Mouse (Mus musculus): ENCODE results near the gene Eef1a2. TPM values are rescaled to one million over a fixed set of nuclear protein-coding genes. Genes with fewer than 3 reads are reported as not detected.

Gene Eef1a2
- polyA plus RNA-seq, 1 experiment from 2014 or later, result not detected

DNA sequence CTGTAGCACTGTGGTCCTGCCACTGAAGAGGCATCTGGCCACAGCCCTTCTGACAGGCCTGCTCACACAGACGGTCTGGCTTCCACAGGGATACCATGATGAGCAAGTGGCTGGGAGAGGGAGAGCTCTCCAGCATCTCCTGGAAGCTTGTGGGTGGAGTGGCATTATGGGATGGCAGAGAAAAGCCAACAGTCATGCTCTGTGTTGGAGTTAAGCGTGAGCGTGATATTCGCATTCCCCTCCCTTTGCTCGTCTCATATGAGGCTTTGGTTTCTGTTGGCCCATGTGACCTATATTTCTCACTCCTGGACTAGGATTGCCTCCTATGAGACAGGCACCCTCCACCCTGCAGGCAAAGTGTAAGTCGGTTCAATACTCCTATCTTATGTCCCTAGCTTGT is 6.5 kb downstream of the Eef1a2 start:
- POLR2A ChIA-PET, result no interaction called here
- no peak for TF ChIP-seq CTCF (IDR thresholded peaks at IDR 0.05)
- CTCF ChIA-PET, result no interaction called here
- DNase-seq (ENCODE audit: low read depth, low spot score), result no peak
- in situ Hi-C loops (cut with MboI; ENCODE audit: low pct_unique_long_range_greater_than_20kb), result no loop called here
- no peak for ATAC-seq
- peaks cover 21% of the 10 kb centered on the region for H3K27me3 ChIP-seq

DNA sequence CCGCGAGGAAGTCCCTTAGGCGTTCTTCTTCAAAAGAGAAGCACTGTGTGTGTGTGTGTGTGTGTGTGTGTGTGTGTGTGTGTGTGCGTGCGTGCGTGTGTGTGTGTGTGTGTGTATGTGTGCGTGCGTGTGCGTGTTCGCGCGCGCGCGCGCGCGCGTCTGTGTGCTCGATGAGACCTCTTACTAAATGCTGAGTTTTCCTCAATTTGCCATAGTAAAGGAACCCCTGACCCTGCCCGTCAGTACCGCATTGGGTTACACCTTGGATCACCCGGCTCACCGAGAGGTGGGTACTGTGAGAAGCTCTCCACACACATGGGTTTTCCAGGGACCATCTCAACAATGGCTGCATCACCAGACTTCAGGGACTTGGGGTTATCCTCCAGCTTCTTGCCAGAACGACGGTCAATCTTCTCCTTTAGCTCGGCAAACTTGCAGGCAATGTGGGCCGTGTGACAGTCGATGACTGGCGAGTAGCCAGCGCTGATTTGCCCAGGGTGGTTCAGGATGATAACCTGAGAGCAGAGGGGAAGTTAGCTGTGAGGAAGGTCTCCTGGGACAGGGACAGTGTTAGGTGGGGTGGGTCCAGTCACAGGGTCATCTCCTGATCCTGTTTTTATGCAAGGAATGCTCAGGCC is 8.4 kb downstream of the Eef1a2 start:
- no peak for TF ChIP-seq CTCF (IDR thresholded peaks at IDR 0.05)
- in situ Hi-C loops (cut with MboI; ENCODE audit: low pct_unique_long_range_greater_than_20kb), result no loop called here
- ATAC-seq, result no peak
- H3K27me3 ChIP-seq, result peaks cover 16% of the 10 kb centered on the region
- no peak for DNase-seq (ENCODE audit: low read depth, low spot score)
- ChIA-PET CTCF (no interaction called here), POLR2A (no interaction called here)

DNA sequence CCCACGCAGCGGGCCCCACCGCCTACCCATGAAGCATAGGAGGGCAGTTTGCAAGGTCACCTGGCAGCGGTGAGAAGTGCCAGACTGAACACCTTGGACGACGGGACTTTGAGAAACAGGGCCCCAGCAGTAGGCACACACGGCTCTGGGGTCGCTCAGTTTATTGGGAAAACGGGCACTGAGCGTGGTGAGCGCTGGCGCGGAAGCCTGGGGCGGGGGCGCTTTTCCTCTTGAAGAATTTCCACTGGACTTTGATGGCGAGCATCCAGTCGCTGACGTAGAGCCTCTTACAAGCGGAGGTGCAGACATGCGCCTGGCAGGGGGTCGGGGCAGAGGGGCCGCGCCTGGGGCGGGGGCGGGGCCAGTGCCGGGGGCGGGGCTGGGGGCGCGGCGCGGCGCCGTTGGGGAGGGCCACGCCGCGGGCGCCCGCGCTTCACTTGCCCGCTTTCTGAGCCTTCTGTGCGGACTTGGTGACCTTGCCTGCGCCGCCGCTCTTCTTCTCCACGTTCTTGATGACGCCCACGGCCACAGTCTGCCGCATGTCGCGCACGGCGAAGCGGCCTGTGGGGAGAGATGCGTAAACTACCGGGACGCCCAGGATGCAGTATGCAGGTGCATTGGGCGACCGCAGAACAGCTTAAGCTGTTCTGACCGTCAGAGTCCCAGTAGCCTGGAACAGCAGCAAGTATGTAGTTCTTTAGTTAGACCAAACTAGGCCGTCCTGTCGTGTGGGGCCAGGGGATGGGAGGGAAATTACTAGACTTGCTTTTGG is 9.1 kb downstream of the Eef1a2 start:
- H3K27me3 ChIP-seq, result peaks cover 9% of the 10 kb centered on the region
- in situ Hi-C loops (cut with MboI; ENCODE audit: low pct_unique_long_range_greater_than_20kb), result no loop called here
- ChIA-PET CTCF (no interaction called here), POLR2A (no interaction called here)
- TF ChIP-seq CTCF (IDR thresholded peaks at IDR 0.05), result no peak
- DNase-seq (ENCODE audit: low read depth, low spot score) (no peak), ATAC-seq (no peak)

DNA sequence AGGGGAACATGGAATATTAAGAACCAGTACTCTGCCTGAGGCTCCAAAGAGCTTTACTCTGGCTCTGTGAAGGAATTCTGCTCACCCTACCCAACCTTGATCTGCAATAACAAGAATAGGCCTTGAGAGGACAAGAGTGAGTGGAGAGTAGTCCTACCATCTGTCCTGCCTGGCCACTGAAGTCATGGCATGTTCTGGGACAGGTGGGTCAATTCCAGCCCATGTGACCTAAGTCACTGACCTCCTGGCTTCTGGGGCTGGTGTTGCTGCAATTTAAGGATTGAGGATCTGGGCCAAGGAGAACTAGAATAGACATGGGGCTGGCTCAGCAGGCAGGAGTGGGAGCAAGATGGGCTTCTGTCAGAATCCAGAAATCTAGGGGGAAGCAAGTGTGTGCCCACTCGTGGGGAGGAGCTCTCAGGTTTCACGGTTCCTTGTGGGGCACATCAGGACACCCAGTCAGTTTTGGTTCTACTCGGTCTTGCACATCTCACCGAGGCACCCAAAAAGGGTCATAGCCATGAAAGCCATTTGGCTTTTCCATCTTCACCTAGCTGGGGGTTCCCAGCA is 9.8 kb downstream of the Eef1a2 start:
- in situ Hi-C loops (cut with MboI; ENCODE audit: low pct_unique_long_range_greater_than_20kb), result no loop called here
- no peak for TF ChIP-seq CTCF (IDR thresholded peaks at IDR 0.05)

DNA sequence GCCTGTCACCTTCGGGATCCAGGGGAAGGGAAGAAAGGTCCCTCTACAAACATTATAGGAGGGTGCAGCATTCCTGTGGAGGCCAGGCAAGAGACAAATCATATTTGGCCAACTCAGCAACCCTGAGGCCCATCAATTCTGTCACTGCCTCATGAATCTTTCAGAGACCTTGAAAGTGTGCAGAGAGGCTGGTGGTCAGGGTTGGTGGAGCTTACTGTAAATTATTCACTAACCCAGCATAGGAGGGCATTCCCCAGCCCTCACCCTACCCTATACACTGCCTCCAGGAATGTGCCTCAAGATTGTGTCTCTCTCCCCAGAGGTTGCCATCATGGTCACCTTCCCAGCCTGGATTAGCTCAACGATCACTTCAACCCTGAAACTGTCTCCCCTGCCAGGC is 12.1 kb downstream of the Eef1a2 start:
- CTCF ChIA-PET, result no interaction called here
- DNase-seq (ENCODE audit: low read depth, low spot score) (peak; percentile 34), ATAC-seq (peak; percentile 77)
- TF ChIP-seq CTCF (IDR thresholded peaks at IDR 0.05), result no peak
- in situ Hi-C loops (cut with MboI; ENCODE audit: low pct_unique_long_range_greater_than_20kb), result no loop called here
- peaks cover 8% of the 10 kb centered on the region for H3K27me3 ChIP-seq
- POLR2A ChIA-PET, result no interaction called here

More for the DNA sequence above, 9.8 kb downstream of the Eef1a2 start:
- POLR2A ChIA-PET, result no interaction called here
- DNase-seq (ENCODE audit: low read depth, low spot score) (no peak), ATAC-seq (no peak)
- peaks cover 7% of the 10 kb centered on the region for H3K27me3 ChIP-seq
- CTCF ChIA-PET, result no interaction called here

DNA sequence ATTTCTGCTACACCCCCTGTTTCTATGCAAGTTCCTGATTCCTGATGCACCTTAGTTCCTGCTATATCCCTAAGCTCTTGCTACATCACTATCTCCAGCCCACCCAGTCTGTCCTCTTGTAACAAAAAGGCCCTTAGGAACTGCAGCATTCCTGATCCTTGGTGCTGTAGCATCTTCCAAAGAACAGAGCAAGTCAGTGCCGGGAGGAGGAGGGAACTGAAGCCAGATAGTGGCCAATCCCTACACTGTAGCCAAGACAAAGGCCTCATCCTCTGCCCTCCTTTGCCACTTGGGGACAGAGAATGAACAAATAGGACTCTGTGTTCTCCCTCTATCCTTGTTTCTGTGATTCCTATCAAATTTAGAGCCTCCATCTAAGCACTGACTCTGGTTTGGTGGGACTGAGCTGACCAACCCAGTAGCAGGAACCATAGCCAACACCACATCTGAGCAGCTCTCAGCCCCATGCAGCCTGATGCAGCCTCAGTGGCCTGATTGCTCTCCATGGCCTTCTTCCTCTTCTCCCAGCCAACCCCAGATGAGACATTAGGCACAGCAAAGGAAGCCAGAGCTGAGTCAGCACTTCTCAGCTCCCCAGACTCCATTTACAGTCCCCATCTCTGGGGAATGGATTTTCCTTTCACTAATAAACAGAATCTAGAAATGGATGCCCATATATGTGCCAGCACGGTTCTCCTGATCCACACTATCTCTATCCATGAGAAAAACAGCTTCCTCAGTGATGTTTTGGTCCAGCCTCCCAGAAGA is 13.1 kb downstream of the Eef1a2 start:
- no peak for TF ChIP-seq CTCF (IDR thresholded peaks at IDR 0.05)
- in situ Hi-C loops (cut with MboI; ENCODE audit: low pct_unique_long_range_greater_than_20kb), result no loop called here
- H3K27me3 ChIP-seq, result peaks cover 4% of the 10 kb centered on the region
- no peak for ATAC-seq
- POLR2A ChIA-PET, result interaction anchor here (0.5 kb wide), 1 partner anchor 180 kb away, joined by 4 read pairs; no protein-coding TSS in a partner anchor
- CTCF ChIA-PET, result no interaction called here
- no peak for DNase-seq (ENCODE audit: low read depth, low spot score)

DNA sequence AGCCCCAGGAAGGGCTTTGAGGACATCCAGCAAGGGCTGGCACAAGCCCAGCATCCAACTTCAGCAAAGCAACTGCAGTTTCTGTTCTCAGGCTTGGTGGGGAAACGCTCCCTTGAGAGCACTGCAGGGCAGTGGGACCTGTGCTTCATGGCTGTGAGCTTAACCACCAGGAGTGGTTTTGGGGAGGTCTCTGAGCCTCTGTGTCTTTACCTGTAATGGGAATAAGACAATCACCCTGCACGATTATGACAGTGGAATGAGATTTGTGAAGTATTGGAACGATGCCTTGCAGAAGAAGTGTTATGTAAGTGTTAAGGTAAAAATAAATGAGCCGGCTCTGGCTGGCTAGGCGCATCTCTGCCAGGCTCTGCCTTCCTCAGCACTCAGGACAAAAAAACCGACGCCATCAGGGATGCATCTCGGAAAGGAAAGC is 14.1 kb downstream of the Eef1a2 start:
- peaks cover 4% of the 10 kb centered on the region for H3K27me3 ChIP-seq
- in situ Hi-C loops (cut with MboI; ENCODE audit: low pct_unique_long_range_greater_than_20kb), result no loop called here
- ChIA-PET POLR2A (no interaction called here), CTCF (no interaction called here)
- DNase-seq (ENCODE audit: low read depth, low spot score), result no peak
- no peak for ATAC-seq
- TF ChIP-seq CTCF (IDR thresholded peaks at IDR 0.05), result no peak

DNA sequence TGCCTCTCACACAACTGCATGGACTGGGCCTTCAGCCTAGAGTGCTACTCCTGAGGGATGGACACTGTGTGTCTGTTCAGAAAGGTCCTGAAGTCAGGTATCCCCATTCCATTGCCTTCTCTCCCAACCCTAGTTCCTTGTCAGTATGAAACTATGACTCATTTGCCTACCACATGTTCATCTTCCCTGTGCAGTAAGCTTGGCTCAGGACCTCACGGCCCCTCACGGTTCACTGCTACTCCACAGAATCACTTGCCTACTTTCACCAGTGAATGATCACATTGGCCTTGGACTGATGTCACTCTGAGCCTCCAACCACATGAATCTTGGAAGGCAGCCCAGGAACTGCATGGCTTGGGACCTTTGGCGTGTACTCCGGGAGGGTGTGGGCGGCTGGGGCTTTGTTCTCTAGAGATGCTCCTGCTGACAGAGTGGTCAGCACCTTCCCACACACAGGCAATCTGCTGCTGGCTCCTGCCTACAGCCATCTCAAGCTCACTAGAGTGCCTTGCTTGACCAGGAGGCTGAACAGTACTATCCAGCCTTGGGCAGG is 17.1 kb downstream of the Eef1a2 start:
- CTCF ChIA-PET, result no interaction called here
- ATAC-seq, result peak; percentile 63
- H3K27me3 ChIP-seq, result peaks cover 19% of the 10 kb centered on the region
- in situ Hi-C loops (cut with MboI; ENCODE audit: low pct_unique_long_range_greater_than_20kb), result no loop called here
- TF ChIP-seq CTCF (IDR thresholded peaks at IDR 0.05), result no peak
- DNase-seq (ENCODE audit: low read depth, low spot score), result peak; percentile 37
- POLR2A ChIA-PET, result no interaction called here

DNA sequence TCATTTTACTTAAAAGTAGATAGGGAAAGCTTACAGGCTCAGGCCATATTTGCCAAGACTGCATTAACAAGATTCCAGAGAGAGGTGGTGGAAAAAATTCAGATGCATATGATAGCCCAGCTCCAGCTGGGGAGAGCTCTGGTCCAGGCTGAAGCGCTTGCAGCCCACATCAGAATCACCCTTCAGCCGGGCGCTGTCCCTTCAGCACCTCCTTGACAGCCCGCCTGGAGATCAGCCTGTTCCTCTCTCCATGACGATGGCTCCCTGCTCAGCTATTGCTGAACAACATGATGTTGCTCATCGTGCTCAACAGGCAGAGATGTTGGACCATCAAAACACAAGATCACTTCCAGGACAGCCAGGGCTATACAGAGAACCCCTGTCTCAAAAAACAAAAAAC is 19.9 kb downstream of the Eef1a2 start:
- CTCF ChIA-PET, result interaction anchor here (1.6 kb wide), 1 partner anchor 9 kb away, joined by 5 read pairs; no protein-coding TSS in a partner anchor
- POLR2A ChIA-PET, result no interaction called here
- no peak for TF ChIP-seq CTCF (IDR thresholded peaks at IDR 0.05)
- H3K27me3 ChIP-seq, result peaks cover 36% of the 10 kb centered on the region
- no peak for DNase-seq (ENCODE audit: low read depth, low spot score)
- ATAC-seq, result peak; percentile 17
- in situ Hi-C loops (cut with MboI; ENCODE audit: low pct_unique_long_range_greater_than_20kb), result no loop called here

DNA sequence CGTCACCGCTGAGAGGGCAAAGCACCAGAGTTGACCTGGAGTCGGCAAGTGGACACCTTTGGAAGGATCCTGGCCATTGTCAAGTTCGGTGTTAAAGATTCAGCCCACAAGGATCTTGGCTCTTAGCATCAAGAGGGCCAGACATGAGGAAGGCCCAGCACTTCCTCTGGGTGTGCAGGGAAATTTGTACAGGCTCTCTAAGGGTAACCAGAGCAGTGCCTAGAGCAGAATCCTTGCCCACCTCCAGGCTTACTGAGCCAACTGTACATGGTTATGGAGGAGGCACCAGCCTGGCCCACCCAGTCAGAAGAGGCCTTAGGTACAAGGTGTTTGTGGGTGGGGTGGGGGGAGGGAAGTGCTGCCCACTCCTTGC is 21.4 kb downstream of the Eef1a2 start:
- CTCF ChIA-PET, result no interaction called here
- H3K27me3 ChIP-seq, result peaks cover 35% of the 10 kb centered on the region

More for the DNA sequence above, 21.4 kb downstream of the Eef1a2 start:
- DNase-seq (ENCODE audit: low read depth, low spot score), result no peak
- in situ Hi-C loops (cut with MboI; ENCODE audit: low pct_unique_long_range_greater_than_20kb), result no loop called here
- POLR2A ChIA-PET, result interaction anchor here (0.6 kb wide), 1 partner anchor 60 kb away, joined by 3 read pairs; no protein-coding TSS in a partner anchor
- no peak for TF ChIP-seq CTCF (IDR thresholded peaks at IDR 0.05)
- ATAC-seq, result no peak

All from Patski (cell line).